Mouse (Mus musculus) heart, postnatal 0 days (tissue): ENCODE results near the gene Exoc4. TPM values are rescaled to one million over a fixed set of nuclear protein-coding genes. Genes with fewer than 3 reads are reported as not detected.

Source experiments
- ATAC-seq: fragments of 200-750 bp; cut with Nextera tagmentation; 2 replicates; pipeline ENCODE4 v1.8.0; 2017; ENCODE audit warnings: low read depth, moderate number of reproducible peaks, moderate library complexity; ENCODE audit not compliant: insufficient read depth
- DNase-seq: peaks from one replicate; pipeline ENCODE4 v3.0.0-alpha.2; 2016; ENCODE audit warnings: low spot score
- H3K27ac ChIP-seq: fragments of 300-500 bp; sonication (generic); 2 replicates; pipeline ENCODE4 v1.5.1; 2014; ENCODE audit warnings: low read depth, mild to moderate bottlenecking
- H3K27me3 ChIP-seq: fragments of 300-500 bp; sonication (generic); 2 replicates; pipeline ENCODE4 v1.6.1; 2014; ENCODE audit warnings: low read length, mixed read lengths; ENCODE audit not compliant: control insufficient read depth, insufficient read depth
- H3K36me3 ChIP-seq: fragments of 300-500 bp; sonication (generic); replicated peaks from 2 replicates; pipeline ENCODE4 v1.6.1; 2014; ENCODE audit warnings: low read length, mixed read lengths; ENCODE audit not compliant: control insufficient read depth, insufficient read depth
- H3K4me1 ChIP-seq: fragments of 300-500 bp; sonication (generic); 2 replicates; pipeline ENCODE4 v1.6.1; 2014; ENCODE audit warnings: antibody characterized with exemption; ENCODE audit not compliant: control insufficient read depth, insufficient read depth
- H3K4me2 ChIP-seq: fragments of 300-500 bp; sonication (generic); 2 replicates; pipeline ENCODE4 v1.6.1; 2014; ENCODE audit warnings: low read depth, mild to moderate bottlenecking, low read length, moderate library complexity
- H3K4me3 ChIP-seq: fragments of 300-500 bp; sonication (generic); 2 replicates; pipeline ENCODE4 v1.5.1; 2014; ENCODE audit warnings: low read depth, low read length
- H3K9ac ChIP-seq: fragments of 300-500 bp; sonication (generic); replicated peaks from 2 replicates; pipeline ENCODE4 v1.6.1; 2014; ENCODE audit warnings: low read depth, low read length, mixed read lengths
- H3K9me3 ChIP-seq: fragments of 300-500 bp; sonication (generic); replicated peaks from 2 replicates; pipeline ENCODE4 v1.6.1; 2016; ENCODE audit warnings: low read length; ENCODE audit not compliant: control insufficient read depth
- CTCF ChIP-seq: IDR thresholded peaks from 2 replicates; pipeline ENCODE4 v1.5.1; 2016; ENCODE audit warnings: antibody characterized with exemption, control low read depth, low read depth
- EP300 ChIP-seq: IDR thresholded peaks from 2 replicates; pipeline ENCODE4 v1.6.1; 2016; ENCODE audit warnings: antibody characterized with exemption, low read depth
- WGBS: fragments of 180-500 bp; shearing (Covaris S2); extraction: QIAGEN DNeasy Blood & Tissue Kit; methylation state at CpG from one replicate; pipeline ENCODE4 v1.1.7; 2014; 5-methylcytosine and 5-hydroxymethylcytosine counted together
- polyA plus RNA-seq: library from polyadenylated mRNA; unstranded; fragments of >200 nt; fragmentation: Nextera tagmentation; extraction: Ambion mirVana; gene quantifications from 2 replicates; pipeline ENCODE4 v1.2.1, GENCODE M21; 2015
- total RNA-seq: library from RNA; depleted of rRNA; stranded (reverse); fragments of >200 nt; gene quantifications from 2 replicates; pipeline ENCODE4 v1.2.3, GENCODE M21; 2014; ENCODE audit warnings: low replicate concordance

Gene Exoc4
- total and polyA plus RNA-seq, 2 experiments from 2014 or later: 15.8 to 54.6 TPM

DNA sequence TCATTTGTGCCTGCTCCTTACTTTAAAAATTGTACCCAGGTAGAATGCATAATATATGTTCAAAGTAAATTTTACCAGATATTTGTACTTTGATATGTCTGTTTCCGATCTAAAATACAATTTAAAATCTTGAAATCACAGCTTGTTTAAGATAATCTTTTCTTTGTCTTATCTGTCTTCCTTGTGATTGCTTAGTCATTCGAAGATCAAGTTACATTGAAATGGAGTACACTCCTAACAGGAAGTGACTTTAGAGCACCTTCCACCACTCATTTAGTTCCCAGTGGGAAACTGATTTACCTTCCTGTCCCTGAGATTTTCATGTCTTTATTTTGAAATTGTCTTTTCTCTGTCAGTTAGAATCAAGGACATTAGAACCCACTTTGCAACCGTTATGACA, 254.5 kb downstream of the Exoc4 start:
- H3K36me3 ChIP-seq: no peaks in the 10 kb centered on the region
- ATAC-seq: no peak
- no peak overlapping the region for H3K9ac ChIP-seq
- no peaks in the 10 kb centered on the region for H3K27me3 ChIP-seq
- WGBS: 72% methylated on average over 3 of the region's 3 CpGs
- H3K27ac ChIP-seq: no peak overlapping the region
- H3K4me3 ChIP-seq: no peak overlapping the region
- TF ChIP-seq CTCF (no peak), EP300 (no peak)
- no peak overlapping the region for H3K4me2 ChIP-seq
- no peak for DNase-seq
- no peaks in the 10 kb centered on the region for H3K4me1 ChIP-seq
- H3K9me3 ChIP-seq: no peaks in the 10 kb centered on the region

DNA sequence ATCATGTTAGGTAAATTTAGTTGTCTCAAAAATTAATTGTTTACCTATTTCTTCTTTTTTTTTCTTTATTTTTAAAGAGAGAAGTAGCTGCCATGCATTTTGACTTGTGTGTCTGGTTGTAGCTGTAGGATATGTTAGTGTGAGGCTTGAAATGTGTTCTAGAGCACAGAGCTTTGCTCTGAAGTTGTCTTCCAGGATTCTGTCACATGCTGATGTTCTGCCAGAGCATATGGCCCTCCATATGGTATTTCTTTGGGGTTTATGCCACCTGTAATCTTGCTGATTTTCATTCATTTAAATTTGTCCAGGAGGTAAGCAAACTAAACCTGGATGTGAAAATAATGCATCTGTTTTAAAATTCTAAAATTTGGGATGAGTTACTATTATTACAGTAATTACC, 258.2 kb downstream of the Exoc4 start:
- Histone ChIP-seq H3K27me3 (no peaks in the 10 kb centered on the region), H3K4me3 (no peak overlapping the region), H3K27ac (no peak overlapping the region), H3K9ac (no peak overlapping the region), H3K36me3 (no peaks in the 10 kb centered on the region; the same call in 1 of the 2 replicates), H3K4me1 (no peaks in the 10 kb centered on the region), H3K9me3 (no peaks in the 10 kb centered on the region), H3K4me2 (no peak overlapping the region)
- DNase-seq: no peak
- TF ChIP-seq EP300 (no peak), CTCF (no peak)
- no peak for ATAC-seq

DNA sequence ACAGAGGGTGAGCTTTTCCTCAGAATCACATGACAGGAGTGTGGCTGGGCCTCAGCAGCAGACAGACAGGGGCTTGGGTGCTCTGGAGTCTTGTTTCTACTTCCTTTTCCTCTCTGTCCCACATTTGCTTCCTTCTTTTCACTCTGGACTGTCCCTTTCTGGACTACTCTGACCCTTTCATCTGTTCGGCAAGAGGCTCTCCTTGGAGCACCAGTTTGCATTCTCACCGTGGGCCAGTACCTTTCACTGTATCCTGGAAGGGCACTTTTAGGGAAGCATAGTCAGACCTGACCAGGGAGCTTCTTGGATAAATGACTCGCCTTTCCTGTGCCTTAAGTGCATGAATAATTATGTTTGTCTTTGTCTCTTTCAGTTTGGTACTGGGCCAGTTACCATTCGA, 266.5 kb downstream of the Exoc4 start:
- Histone ChIP-seq H3K9me3 (no peaks in the 10 kb centered on the region), H3K4me1 (no peaks in the 10 kb centered on the region), H3K9ac (no peak overlapping the region), H3K27me3 (no peaks in the 10 kb centered on the region), H3K36me3 (no peaks in the 10 kb centered on the region; the same call in 1 of the 2 replicates), H3K4me3 (no peak overlapping the region), H3K27ac (peak overlapping the region; percentile 36; the same call in 1 of the 2 replicates), H3K4me2 (no peak overlapping the region)
- DNase-seq: no peak
- WGBS: 50% methylated on average over 4 of the region's 4 CpGs
- TF ChIP-seq CTCF: no peak
- TF ChIP-seq EP300: no peak
- ATAC-seq: no peak

DNA sequence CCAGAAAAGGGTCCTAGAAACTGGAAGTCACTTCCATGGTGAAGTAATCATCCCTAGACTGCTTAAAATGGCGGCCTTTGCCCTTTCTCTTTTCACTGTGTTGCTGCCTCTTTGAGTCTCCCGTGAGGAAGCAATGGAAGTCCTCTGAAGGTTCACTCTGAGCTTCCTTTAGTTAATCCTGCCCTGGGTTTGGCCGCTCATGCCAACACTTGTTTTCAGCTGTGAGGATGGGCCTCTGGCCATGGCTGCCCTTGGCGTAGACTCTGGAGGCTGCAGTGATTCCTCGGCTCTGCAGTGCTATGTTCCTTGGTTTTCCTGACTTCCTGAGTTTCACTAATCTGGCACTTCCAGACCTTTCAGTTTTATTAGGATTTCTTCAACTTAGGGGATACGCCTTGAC, 267.9 kb downstream of the Exoc4 start:
- DNase-seq (no peak), ATAC-seq (no peak)
- Histone ChIP-seq H3K9me3 (no peaks in the 10 kb centered on the region), H3K27me3 (no peaks in the 10 kb centered on the region), H3K4me3 (no peak overlapping the region), H3K36me3 (no peaks in the 10 kb centered on the region), H3K4me2 (no peak overlapping the region), H3K9ac (no peak overlapping the region), H3K4me1 (no peaks in the 10 kb centered on the region), H3K27ac (no peak overlapping the region)
- 80% methylated on average over 6 of the region's 6 CpGs for WGBS
- TF ChIP-seq CTCF (no peak), EP300 (no peak)

DNA sequence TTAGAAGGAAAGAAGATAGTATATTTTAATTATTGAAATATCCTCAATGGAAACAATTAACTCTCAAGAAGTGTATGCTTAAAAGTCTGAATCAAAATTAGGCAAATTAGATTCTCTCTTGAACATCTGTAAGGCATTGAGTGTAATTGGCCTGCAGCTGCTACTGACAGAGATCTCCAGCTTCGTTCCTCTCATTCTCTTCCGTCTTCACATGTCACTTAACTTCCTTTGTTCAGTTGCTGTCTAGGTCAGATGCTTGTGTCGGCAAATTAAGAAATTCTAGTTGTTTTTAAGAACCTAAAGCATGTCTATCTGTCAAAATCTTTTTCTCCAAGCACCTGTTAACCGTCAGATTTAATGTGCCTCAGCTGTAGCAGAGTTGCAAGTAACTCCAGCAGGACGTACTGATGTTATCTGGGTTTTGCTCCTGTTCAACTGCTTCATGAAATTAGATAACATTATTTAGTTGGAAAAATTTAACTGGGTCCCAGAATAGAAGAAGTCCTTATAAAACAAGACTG, 269.1 kb downstream of the Exoc4 start:
- no peak overlapping the region; the same call in 1 of the 2 replicates for H3K27ac ChIP-seq
- H3K4me2 ChIP-seq: no peak overlapping the region
- H3K36me3 ChIP-seq: no peaks in the 10 kb centered on the region
- no peaks in the 10 kb centered on the region for H3K27me3 ChIP-seq
- H3K9ac ChIP-seq: no peak overlapping the region
- no peaks in the 10 kb centered on the region for H3K9me3 ChIP-seq
- no peak for ATAC-seq
- WGBS: 41% methylated on average over 5 of the region's 5 CpGs
- no peak overlapping the region for H3K4me3 ChIP-seq
- no peaks in the 10 kb centered on the region for H3K4me1 ChIP-seq
- DNase-seq: no peak
- no peak for TF ChIP-seq EP300
- no peak for TF ChIP-seq CTCF

DNA sequence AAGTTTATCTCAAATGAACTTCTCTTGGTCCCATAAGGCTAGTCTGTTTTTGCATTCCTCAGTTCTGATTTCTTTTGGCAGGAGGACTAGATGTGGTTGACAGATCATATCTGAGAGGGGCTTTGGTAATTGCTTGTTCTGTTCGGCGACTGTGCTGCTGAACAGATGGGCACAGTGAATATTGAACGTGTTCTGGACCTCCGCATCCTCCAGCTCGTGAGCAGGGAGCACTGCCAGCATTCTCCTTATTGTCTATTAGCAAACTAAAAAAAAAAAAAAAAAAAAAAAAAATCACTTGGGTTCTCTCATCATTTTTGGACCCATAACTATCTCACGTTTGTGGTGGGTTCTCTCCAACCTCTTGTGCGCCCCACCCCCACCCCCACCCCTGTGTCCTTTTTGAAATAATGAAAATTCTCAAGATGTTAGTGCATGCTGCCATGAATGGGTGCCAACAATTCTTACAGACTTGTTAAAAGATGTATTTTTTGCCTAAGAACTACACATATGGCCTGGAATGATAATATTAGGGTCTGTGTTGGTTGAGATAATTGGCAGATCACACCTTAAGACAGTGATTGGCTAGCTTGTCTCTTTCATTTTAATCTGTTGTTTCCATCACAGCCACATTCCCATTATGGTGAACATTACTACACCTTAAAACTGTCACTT, 276.9 kb downstream of the Exoc4 start:
- H3K9me3 ChIP-seq: no peaks in the 10 kb centered on the region
- TF ChIP-seq CTCF (no peak), EP300 (no peak)
- no peak overlapping the region for H3K27ac ChIP-seq
- H3K4me1 ChIP-seq: no peaks in the 10 kb centered on the region
- no peak overlapping the region for H3K9ac ChIP-seq
- ATAC-seq (no peak), DNase-seq (no peak)
- no peaks in the 10 kb centered on the region for H3K27me3 ChIP-seq
- WGBS: 69% methylated on average over 7 of the region's 7 CpGs
- H3K4me3 ChIP-seq: no peak overlapping the region
- no peaks in the 10 kb centered on the region for H3K36me3 ChIP-seq
- no peak overlapping the region for H3K4me2 ChIP-seq
